Mouse (Mus musculus) A20 (cell line): ENCODE results near the gene Chac2.
"Not testable (repeated sequence)": the region's sequence is repeated elsewhere in the genome, so short reads cannot be mapped to it uniquely, and the experiment has no call there.

Experiments used
- DNase-seq: peaks from one replicate; pipeline ENCODE4 v3.0.0-alpha.2; 2011; ENCODE audit warnings: low read depth, low spot score

Gene Chac2

DNA sequence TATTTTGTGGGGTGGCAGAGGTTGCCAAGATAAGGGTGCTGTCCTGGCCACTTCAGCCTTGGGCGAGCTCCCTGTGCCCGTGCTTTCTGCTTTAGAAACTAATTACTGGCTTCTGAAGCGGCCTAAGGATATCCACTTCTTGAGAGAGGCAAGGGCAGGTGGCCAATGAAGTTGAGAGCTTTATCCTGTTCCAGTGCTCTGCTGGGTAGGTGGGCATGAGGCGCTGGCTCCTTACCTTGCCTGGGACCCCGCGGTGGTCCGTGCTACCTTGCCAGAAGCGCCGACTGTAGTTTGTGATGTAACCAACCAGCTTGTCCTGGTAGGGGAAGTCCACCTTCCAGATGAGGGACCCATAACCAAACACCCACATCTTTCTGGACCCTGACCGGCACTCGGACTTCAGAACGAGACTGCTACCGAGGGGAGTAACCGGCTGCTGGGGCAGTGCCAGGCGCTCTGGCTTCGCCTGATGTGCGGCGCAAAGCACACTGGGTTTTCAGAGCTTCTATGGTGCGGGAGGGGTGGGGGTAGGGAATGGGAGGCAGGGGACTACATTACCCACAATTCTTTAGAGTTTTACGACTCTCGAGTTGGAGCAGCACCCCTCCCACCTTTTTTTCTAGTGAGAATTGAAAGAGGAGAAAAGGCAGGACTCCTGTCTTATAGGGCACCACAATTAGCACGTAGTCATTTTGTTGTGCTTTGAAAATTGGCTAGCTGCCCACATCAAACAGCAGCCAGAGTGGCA, at the start of gene Chac2:
Gene Chac2, minus strand, starts transcription at position 474 of the 748 bp plus-strand sequence.
- DNase-seq = peak; percentile 94

DNA sequence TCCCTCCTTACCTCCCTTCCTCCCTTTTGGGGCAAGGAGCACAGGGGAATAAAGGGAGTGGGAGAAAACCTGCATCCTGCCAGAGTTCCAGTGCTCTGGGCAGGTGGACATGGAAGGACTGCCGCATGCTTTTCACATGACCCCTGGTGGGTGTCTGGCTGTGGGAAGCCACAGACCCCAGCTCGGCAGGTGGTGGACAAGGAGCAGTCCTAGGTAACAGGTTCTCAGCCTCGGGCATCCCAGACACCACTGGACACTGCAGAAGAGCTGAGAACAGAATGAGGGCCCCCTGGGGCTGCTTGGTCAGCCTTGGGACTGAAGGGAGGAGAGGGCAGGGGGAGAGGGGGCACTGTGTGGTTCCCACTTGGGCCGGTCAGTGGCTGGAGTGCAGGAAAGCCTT, 48.8 kb upstream of the Chac2 start:
- no peak for DNase-seq

DNA sequence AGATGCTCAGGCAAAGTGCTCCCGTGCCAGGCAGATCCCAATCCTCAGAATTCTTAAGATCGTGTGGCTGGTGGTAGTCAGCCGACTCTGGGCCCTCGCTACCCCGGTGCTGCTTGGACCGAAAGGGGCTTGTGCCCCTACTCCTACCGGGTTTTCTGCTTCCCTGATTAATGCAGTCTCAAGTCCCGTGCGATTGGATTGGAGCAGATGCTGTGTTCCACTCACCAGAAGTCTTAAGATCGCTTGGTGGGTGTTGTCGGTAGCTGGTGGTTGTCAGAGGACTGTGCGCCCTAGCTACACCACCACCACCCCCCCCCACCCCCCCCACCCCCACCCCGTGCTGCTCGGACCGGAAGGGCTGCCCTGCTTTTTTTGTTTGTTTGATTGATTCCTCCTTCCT, 31.3 kb upstream of the Chac2 start:
- DNase-seq = not testable (repeated sequence)

DNA sequence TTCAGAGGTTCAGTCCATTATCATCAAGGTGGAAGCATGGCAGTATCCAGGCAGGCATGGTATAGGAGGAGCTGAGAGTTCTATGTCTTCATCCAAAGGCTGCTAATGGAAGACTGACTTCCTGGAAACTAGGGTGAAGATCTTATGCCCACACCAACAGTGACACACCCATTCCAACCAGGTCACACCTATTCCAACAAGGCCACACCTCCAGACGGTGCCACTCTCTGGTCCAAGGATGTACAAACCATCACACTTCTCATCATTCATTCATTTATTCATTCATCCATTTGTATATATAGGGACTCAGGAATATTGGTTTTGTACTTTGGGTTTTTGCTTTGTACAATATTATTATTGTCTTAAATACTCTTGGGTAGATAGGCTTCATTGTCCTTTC, 23.5 kb upstream of the Chac2 start:
- DNase-seq = not testable (repeated sequence)

DNA sequence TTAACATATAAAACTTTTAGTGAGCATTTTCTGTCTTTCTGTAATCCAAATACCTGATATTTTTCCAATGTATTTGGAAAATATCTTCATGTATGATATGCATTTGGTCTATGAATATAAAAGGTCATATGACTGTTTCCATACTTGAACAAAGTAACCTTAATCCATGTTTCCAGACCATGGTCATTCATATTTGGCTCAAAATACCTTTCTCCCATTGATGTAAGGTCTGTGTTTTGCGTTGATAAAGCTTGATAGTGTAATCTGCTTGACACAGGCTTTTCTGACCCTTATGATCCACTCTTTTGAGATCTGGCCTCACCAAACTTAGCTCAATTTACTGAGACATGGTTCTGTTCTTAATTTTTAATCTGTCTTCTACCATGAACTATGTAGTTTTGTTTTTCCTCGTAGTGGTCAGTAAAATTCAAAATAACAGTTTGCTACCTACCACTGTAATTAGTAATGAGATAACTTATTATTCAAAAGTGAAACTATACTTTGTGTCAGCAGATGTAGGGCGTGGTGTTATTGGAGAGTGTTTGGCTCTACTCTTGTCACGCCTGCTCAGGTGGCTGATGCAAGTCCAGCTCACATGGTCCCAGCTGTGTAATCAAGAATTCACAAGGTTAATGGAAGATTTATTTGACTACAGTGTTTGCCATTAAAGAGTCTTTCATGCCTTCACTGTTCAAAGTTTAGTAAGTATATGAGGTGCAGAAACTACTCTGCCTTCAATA, 15.2 kb upstream of the Chac2 start:
- no peak for DNase-seq

DNA sequence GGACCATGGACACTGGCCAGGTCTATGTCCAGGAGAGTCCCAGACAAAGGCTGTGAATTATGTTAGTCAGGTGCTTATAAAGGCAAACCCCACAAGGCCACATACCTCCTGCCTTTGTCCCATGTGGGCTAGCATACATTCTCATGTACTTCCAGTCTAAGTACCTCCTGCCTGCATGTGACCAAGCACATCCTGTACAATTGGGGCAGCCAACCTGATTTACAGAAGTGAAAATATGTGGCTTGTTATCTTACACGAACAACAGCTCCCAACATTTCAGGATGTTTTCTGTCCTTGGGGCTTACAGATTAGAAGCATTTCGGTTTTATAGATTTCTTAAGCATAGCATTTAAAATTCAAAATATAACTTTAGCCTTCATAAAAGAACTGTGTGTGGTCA, 13.9 kb upstream of the Chac2 start:
- peak; percentile 49 for DNase-seq

DNA sequence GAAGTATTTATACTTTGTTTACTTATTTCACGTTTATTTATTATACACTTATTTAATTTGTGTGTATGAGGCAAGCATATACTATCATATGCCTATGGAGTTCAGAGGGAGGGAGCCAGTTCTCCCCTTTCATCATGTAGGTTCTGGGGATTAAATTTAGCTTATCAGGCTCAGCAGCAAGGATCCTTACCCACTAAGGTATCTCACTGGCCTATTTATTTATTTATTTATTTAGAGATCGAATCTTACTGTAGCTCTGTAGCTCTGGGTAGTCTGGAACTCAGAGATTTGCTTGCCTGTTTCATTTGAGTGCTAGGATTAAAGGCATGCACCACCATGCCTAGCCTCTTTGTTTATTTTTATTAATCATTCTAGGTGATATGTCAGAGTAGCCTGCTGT, 12.6 kb upstream of the Chac2 start:
- no peak for DNase-seq

DNA sequence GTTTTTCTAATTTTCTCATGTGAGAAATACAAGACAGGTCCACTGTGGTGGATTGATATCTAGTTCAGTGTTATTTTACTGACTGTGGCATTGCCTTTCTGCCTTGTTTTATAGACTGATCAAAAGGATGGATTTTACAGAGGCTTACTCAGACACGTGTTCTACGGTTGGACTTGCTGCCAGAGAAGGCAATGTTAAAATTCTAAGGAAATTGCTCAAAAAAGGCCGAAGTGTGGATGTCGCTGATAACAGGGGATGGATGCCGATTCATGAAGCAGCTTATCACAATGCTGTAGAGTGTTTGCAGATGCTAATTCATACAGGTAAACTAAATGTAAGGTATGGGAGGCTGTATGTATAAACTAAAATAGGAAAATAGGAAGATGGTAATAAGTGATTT, 12.0 kb upstream of the Chac2 start:
- no peak for DNase-seq

DNA sequence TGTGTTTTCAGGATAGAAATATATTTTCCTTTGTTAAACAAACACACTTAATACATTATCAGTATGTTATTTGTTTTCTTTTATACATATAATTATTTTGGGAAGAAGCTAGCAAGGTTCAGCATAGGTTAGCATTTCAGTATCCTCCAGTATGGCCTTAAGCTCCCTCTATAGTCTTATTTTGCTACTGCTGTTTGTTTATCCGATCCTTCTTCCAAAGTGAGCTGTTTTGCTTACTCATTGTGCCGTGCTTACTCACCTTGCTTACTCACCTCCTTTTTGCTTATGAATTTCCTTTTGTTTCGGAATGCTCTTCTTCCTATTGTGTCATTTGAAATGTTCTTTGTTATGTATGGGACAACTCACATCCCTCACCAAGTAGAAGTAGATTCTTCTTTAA, 10.5 kb upstream of the Chac2 start:
- no peak for DNase-seq

DNA sequence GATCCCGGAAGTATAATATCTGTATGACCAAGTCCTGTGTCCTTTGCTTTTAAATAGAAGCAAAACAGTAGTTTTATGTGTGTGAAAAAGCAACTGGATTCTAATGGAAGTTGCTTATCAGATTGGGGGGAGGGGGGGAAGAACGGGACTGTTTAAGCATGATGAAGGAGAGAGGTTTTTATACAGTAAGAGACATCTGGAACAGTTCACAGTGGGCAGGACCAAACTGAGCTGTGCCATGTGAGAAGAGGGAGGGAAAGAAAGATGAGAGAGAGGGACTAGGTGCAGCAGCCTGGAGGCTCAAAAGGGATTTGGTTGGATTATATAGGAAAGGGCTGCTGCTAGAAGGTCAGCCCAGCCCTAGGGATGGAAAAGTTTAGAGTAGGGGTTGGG, 471 bp upstream of the Chac2 start:
- DNase-seq = no peak

DNA sequence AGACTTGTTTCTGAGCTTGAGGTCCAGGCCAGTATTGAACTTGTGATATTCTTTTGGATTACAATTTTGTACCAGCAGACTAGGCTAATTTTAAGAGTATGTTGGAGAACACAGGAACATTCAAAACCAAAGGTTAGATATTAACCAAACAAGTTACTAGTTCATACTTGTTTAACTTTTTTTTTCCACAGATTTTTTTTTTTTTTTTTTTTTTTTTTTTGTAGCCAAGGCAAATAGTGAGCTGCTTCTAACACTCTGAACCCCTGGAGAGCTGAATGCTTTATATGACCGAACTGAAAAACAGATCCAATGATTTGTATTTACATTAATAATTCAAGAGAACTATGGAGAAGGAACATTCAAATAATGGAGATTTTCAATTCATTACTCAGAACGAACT, 913 bp downstream of the Chac2 start:
- peak; percentile 35 for DNase-seq

DNA sequence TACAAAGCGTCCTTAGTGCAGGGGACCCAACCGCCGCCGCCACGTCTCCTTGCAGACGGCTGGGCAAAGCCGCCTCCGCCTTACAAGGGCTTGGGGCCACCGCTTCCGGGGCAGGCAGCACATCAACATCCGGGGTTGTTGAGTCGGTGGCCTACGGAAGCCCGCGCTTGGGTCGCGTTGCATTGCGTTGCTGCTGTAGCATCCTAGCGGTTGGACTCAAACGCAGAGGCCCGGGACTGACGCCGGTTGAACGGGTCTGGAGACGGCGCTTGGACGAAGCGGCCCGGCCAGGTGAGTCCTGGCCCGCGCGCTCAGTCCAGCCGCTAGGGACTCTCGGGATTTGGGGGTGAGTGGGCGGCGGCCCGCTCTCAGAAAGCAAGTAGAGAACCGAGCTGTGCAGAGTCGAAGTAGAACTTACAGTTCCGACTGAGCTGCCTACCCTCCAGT, 31.8 kb downstream of the Chac2 start, which contains the start of gene Erlec1:
Gene Erlec1, minus strand, starts transcription at position 57 of the 447 bp plus-strand sequence.
- peak; percentile 90 for DNase-seq

DNA sequence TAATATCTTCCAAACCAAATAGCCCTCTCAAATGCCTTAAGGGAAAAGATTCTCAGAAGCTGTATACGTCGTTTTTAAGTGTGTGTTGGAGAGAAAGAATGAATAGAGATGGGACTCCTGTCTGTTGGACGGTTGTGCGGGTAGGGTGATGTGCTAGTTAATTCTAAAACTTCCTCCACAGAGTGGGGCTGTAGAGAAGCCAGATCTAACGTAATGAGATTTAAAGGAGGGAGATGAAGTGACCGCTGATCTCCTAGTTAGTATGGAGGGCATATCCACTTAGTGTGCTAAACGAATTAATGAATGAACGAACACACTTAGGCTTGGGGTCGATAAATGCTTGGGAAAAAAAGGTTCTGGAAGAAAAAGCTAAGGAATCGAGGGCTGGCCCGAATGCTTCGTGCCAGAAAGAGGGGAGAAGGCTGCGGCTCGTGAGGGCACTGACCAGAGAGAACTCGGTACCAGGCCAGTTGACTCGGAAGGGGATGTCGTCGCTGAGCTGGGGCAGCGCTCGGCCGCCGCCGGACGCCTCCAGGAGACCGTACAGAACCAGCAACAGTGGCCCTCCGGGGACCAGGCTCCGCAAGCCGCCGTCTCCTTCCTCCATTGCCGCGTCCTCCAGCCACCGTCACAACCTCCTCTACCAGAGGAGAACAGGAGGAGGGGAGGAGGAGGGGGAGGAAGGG, 32.5 kb downstream of the Chac2 start:
- peak; percentile 60 for DNase-seq

DNA sequence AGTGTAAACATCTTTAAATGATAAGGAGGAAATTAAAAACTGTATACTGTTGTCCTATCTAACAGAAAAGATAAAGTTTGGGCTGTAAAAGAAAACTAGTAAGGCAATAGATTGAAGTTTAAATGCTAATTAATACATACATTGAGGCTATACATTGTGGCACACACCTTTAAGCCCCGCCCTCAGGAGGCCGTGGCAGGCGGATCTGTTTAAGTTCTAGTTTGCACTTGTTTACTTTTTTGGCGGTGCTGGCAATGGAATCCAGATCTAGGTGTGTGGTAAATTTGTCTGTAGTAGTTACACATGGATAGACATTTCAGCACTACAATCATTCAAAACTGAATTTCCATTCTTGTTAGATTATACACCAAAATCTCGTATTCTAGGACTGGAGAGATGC, 33.3 kb downstream of the Chac2 start:
- DNase-seq = no peak

DNA sequence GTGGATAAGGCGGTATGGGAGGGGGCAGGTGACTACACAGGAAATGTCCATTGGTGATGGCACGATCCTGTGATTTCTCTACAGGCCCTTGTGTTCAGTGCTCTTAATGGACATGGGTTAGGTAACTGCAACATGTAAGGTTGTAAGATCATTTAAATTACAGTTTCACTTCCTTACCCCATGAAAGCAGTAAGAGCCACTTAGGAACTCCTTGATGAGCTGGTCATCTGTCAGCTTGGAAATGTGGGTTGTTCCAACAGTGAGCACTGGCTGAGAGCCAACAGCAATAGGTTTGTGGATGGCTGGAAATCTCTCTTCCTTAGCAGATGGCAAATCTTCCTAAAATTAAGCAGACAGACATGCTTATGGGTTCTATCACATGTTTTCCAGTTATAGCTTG, 42.6 kb downstream of the Chac2 start:
- DNase-seq = peak; percentile 33

DNA sequence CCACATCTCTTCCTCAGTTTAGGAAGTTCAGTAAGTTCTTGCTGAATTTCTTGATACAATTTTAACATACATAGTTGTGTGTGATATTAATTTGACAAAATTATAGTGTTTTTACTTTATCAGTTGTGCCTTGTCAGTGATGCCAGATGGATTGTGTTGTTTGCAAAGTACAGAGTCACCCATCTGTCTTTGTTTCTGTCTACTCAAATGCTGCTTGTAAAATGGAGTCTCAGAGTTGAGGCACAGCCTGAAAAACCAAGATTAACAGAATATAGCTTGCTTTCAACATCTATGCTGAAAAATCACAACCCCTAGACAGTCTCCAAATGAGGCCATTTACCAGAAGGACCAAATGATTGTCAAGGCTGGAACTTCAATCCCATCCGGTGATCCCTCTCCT, 57.7 kb downstream of the Chac2 start:
- DNase-seq = no peak

DNA sequence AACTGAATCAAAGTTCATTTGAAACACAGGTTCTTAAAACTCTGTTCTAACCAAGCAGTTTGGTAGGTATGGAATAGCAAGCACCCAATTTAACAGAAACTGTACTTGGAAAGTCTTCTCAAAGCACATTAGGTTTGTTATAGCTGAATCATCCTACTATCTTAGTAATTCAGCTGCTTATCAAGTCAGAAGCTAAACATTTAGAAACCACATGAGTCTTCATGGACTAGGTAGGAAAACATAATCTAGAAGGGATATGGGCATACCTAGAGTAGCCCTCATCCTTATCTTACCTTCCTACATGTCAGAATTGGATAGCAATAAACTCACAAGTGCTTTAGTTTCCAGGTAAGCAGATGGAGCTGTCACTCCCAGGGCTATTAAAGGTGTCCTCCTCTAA, 58.1 kb downstream of the Chac2 start:
- DNase-seq = no peak
